Mouse (Mus musculus) cerebellum, adult 2 months (tissue): Measurements from ENCODE around the gene Brsk1.

ENCODE experiments used
- CTCF ChIP-seq: fragments of 200-500 bp; IDR thresholded peaks from 2 replicates; pipeline ENCODE4 v1.5.1; 2011; ENCODE audit warnings: low read depth, mild to moderate bottlenecking, control low read depth, low read length, moderate library complexity, borderline replicate concordance; ENCODE audit not compliant: insufficient read depth
- POLR2A ChIP-seq: fragments of 200-500 bp; IDR thresholded peaks from 2 replicates; pipeline ENCODE4 v1.6.1; 2011; ENCODE audit warnings: low read length, control low read depth, borderline replicate concordance; ENCODE audit not compliant: insufficient read depth

DNA sequence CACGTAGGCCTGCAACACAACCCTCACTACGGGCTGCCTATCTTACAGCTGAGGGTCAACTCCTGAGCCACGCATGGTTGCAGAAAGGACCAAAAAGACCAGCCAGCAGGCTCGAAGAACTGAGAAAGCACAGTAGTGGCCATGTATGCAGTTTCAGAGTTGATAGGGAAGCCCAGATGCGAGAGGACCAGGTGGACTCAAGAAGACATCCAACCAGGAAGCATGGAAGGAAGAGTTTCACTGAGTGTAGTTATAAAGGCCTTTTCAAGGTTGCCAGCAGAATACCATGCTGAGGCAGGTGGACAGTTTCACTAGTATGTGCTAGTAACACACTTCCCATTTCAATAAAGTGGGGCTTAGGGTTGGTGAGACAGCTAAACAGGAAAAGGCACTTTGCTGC, 37.7 kb upstream of the Brsk1 start:
- TF ChIP-seq POLR2A (no peak), CTCF (no peak)
